Mouse (Mus musculus) MEL (cell line): ENCODE data around the gene Adap2.

Experiments
- CTCF ChIP-seq, 3 experiments: IDR thresholded peaks in 2 of 3; conservative IDR thresholded peaks in 1 of 3; 2 replicates each; pipeline ENCODE4 v1.5.1; 2011 to 2012; ENCODE audit warnings: low read length in 3 of 3, low read depth in 2 of 3, mild to moderate bottlenecking in 2 of 3, improper control_type of control experiment in 1 of 3, inconsistent platforms in 1 of 3, mixed read lengths in 1 of 3, moderate library complexity in 1 of 3; ENCODE audit not compliant: control insufficient read depth in 1 of 3, insufficient read depth in 1 of 3, poor library complexity in 1 of 3, severe bottlenecking in 1 of 3
- HCFC1 ChIP-seq: IDR thresholded peaks from 2 replicates; pipeline ENCODE4 v1.6.1; 2012; ENCODE audit warnings: low read depth, mild to moderate bottlenecking, inconsistent platforms, low read length, improper control_type of control experiment, moderate library complexity
- NELFE ChIP-seq: IDR thresholded peaks from 2 replicates; pipeline ENCODE4 v1.6.1; 2011; ENCODE audit warnings: low read depth, low read length, improper control_type of control experiment
- ZMIZ1 ChIP-seq: IDR thresholded peaks from 2 replicates; pipeline ENCODE4 v1.6.1; 2012; ENCODE audit warnings: low read depth, mild to moderate bottlenecking, inconsistent platforms, low read length, improper control_type of control experiment, moderate library complexity

DNA sequence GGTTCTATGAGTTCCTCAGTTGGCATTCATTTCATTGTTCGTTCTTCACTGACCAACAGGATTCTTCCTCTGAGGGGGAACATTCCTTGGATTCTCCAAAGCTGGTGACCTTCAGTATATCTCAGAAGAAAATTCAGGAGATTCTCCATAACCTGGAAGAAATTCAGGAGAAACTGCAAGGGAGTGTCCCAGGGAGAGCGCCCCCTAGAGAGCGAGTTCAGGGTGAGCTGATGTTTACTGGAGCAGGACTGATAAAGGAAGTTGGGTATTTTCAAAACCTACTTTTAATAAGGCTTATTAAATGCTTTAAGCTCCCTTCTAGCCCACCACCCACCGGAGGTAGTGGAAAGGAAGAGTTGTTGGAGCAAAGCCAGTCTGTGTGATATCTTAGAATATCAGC lies 39.9 kb downstream of the Adap2 start:
- TF ChIP-seq CTCF (IDR thresholded peaks at IDR 0.05 in 2 of 3, conservative IDR thresholded peaks at IDR 0.05 in 1 of 3; ENCODE audit: control insufficient read depth in 1 of 3, insufficient read depth in 1 of 3, low read depth in 2 of 3, low read length in 3 of 3, poor library complexity in 1 of 3, severe bottlenecking in 1 of 3): peak; percentile 67 to 78 (median 68)
- no peak for TF ChIP-seq NELFE
- TF ChIP-seq ZMIZ1: no peak
- TF ChIP-seq HCFC1: no peak
